Mouse (Mus musculus): ENCODE measurements around the gene Gm47791.

DNA sequence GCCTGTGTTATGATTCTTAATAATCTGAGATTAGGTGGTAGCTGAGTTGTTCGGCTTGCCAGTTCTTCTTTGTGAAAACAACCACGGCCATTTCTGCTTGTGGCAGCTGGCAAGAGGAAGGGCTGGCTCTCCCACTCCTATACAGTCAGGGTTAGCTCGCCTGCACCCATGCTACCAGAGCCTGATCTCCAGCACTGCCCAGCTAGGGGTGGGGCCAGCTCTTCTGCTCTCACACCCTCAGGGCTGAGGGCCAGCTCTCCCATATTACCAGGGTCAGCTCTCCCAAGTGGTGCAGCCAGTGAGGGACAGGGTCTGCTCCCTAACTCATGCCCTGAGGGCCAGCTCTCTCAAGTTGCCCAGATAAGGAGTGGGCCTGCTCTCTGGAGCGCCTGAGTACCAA, 1.4 kb upstream of the Gm47791 start:
- no peak for TF ChIP-seq EP300 (IDR thresholded peaks at IDR 0.05; ENCODE audit: low read depth)
- TF ChIP-seq CTCF (IDR thresholded peaks at IDR 0.05; ENCODE audit: low read depth): no peak

Data from liver, embryonic 14.5 days (tissue).